Mouse (Mus musculus) activated CD4-positive, CD25-positive, alpha-beta regulatory T cell, adult 4 months (primary cell): Measurements from ENCODE around the gene Serpine1. TPM values are rescaled to one million over a fixed set of nuclear protein-coding genes. Genes with fewer than 3 reads are reported as not detected.

Experiments
- ATAC-seq: one replicate; pipeline ENCODE4 v1.8.0; 2017
- polyA plus RNA-seq, 2 experiments: library from polyadenylated mRNA; unstranded; fragments of 100-300 nt; shearing (Covaris generic); gene quantifications; one replicate each; pipeline ENCODE4 v1.2.1; 2017

Serpine1 gene
- polyA plus RNA-seq, 2 experiments from 2014 or later: not detected

DNA sequence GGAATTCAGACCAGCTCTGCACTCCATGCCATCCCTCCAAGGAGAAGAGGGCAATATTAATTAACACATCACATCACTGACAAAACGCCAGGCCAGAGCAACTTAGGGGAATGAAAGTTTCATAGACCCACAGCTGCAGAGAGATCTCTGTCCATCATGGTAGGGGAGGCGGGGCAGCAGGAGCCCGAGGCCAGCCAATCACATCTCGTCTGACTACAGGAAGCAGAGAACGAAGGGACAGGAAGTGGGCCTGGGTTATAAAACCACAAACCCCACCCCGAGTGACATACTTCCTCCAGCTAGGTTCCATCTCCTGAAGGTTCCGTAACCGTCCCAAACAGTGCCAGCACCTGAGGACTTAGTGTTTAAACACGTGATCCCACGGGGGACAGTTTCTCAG lies 23.1 kb upstream of the Serpine1 start:
- no peak for ATAC-seq

DNA sequence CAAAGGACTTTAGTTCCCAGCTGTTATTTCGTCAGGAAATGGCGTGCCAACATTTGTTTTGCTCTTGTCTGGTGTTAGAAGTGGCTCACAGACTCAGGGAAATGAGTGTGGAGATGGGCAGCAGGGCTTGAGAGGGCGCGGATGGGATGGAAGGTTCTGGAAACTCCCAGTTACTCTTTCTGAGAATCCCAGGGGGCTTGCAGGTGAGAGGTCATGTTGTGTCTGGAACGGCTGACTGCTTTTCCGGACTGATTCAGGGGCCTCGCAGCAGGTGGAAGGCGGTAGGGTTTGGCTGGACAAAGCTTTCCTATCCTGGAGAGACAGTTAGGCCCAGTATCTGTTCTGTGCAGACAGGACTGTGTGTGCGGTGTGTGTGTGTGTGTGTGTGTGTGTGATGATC lies 21.7 kb upstream of the Serpine1 start:
- no peak for ATAC-seq

DNA sequence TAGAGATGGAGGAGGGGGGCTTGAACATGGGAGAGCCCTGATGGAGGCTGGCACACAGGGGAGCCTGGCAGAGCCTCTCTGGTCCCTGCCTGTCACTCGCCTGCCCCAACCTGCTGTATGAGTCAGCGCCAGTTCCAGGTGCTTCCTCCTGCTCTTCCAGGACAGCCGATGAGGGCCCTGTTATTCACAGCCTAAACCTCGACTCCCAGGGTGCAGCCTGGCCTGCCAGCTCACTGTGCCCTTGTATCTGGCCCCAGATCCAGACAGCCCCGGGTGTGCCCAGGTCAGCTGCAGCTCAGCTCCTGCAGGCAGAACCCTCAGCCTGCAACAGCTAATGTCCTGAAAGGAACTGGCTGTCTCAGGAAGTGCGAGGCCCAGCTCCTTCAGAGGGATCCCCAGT lies 19.5 kb upstream of the Serpine1 start:
- no peak for ATAC-seq

DNA sequence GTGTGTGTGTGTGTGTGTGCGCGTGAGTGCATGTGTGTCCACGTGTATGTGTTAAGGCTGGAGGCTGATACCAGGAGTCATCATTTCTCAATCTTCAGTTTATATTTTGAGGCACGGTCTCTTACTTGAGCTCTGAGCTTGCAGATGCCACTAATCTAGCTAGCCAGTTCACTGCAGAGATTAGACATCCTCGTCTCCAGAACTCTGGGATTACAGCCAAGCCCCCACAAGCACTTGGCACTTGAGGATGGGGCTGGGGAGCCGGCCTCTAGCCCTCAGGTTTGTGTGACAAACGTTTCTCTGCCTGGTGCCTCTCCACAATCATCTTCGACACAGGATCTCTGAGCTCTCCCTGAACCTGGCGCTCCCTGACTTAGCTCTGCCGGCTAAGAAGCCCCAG lies 18.8 kb upstream of the Serpine1 start:
- no peak for ATAC-seq

DNA sequence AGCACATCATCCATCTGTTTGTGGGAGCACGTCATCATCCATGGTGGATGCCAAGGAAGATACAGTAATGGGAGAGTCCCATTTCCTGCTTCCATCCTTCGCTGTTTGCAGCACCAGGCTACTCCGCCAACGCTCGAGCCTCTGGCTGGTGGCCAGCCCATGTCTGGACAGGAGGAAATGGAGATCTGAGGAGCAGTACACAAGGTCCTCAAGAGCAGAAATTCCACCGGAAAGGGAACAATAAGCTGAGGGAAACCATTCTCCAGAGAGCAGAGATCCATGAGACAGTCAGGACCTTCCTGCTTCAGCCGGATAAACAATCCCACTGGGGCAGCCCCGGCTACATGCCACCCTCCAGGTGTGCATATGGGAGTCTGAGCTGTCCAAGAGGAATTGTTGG lies 15.3 kb upstream of the Serpine1 start:
- no peak for ATAC-seq

DNA sequence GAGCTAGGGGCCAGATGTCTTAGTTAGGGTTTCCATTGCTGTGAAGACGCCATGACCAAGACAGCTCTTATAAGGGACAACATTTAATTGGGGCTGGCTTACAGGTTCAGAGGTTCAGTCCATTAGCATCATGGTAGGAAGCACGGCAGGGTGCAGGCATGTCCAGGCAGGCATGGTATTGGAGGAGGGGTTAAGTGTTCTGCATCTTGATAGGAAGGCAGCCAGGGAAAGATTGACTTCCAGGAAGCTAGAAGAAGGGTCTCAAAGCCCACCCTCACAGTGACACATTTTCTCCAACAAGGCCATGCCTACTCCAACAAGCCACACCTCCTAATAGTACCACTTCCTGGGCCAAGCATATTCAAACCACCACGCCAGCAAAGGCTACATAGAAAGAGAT lies 13.7 kb upstream of the Serpine1 start:
- ATAC-seq: no peak

DNA sequence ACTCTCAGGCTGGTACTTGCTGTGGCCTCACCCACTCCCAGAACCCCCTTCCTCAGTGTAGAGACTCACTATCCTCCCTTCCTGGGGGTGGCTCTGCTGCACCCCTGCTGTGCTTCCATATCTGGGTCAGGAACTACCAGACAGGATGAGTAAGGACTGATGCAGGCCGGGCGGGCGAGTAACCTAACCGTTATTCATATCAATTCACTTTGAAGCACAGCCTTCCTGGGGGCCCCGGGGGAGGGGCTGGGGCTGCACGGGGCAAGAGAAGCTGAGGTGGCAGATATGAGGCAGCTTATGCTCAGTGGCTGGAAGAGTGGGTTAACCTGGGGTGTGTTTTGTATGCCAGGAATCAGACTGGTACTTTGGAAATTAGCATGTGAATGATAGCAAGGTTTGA lies 13.0 kb upstream of the Serpine1 start:
- no peak for ATAC-seq

DNA sequence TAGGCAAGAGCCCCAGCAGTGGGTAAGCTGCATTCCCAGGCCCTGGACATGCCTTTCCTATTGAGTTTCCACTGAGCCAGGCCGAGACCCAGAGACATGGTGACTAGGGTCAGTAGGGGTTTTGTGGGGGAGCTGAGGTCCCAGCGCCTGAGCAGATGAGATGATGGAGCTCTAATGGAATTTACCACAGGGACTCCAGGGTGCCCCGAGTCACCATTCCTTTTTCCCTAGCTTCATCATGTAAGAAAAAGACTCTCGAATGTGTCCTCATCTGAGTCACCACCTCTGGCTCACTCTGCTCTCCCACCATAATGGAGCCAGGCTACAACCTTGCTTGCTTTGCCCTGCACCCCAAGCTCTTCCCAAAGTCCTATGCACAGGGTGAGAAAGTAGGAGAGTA lies 11.0 kb upstream of the Serpine1 start:
- no peak for ATAC-seq

DNA sequence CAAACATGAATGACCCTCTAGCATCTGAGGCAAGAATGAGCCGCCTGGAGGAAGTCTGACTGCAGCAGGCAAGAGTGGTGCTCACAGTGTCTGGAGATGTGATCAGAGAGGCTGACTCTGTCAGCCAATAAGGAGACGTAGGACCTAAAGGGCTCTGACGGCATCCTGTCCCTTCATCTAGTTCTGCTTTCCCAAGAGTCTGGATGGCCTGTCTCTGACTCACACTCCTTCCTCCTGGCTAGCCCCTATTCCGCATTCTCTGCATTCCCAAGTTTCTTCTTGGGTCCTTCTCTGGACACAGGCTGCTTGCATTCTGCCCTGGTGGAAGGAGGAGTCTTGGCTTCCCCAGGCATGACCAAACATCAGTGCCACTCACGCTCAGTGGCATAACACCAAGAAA lies 7.8 kb upstream of the Serpine1 start:
- no peak for ATAC-seq

DNA sequence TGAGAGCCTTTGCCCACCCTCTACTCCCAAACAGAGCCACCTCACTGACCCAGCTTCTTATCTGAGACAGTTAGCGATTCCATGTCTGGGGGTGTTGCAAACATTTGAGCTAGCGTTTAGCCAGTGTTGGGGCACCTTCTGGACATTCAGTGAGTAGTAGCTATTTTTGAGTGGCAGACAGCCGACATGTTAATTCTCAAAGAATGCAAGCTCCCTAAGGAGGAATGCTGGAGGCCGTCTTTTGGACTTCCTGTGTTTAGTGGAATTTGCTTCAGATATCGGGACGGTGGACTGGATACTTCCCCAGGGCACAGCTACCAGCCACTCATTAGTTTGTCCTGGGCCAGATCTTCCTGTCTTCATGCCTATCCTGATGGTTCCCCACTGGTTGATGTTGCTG lies 6.5 kb upstream of the Serpine1 start:
- no peak for ATAC-seq

DNA sequence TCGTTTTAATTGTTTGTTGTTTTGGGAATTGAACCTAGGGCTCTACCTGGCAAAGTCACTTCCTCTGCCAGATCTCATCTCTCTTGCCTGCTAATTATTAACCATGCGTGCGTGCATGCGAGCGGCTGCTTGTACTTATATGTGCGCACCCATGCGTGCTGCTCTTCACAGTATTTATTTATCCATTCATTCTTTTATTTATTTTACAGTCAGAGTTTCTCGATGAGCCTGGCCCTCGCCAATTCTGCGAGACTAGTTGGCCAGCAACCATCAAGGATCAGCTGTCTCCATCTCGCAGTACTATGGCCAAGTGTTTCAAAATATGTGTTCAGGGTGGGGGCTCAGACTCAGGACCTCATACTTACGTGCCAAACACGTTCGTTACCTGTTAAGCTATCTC lies 6.0 kb upstream of the Serpine1 start:
- no peak for ATAC-seq

DNA sequence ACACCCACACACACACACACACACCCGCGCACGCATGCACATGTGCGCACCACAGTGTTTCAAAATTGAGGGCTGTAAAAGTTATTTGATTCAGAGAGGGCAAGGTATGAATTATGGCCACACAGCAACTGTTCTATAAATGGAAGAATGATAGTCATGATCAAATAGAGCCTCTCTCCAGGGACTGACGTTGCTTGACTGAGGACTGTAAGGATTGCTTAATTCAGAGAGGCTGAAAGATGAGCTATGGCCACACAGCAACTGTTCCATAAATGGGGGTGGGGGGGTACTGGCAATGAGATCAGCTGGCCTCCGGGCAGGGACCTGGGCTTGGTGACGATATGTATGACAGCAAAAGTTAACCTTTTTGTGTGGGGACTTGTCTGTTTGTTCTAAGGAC lies 5.1 kb upstream of the Serpine1 start:
- no peak for ATAC-seq

DNA sequence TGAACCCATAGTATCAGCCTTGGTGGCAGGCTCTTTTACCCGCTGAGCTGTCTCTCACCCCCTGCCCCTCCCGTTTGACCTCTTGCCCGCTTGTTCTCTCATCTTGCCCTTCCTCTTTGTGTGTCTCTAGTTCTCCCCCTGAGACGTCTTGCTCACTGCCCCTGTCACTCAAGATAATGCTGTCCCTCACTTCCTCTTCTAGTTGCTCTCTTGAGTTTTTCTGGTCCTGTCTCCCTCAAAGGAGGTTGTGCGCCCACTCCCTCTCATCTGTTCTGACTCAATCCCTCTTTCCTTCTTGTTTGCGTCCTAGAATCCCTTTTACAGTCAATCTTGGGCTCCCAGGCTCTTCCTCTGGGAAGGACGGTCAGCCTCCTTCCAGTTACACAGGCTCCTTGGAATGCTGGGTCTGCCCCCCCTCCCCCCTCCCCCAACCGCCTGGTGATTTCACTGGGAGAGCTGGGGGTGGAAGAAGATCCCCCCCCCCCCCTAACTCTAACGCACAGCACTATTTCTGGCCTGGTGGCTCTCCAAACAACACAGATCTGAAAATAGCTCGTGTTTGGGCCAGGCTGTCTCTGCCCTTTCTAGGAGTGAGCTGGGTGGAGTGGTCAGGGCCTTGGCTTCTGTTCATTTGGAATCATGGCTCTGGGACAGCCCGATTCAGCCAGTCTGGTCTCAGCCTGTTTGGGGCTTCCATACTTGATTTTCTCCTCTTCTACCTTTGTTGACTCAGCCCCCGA lies 4.3 kb upstream of the Serpine1 start:
- ATAC-seq: no peak

DNA sequence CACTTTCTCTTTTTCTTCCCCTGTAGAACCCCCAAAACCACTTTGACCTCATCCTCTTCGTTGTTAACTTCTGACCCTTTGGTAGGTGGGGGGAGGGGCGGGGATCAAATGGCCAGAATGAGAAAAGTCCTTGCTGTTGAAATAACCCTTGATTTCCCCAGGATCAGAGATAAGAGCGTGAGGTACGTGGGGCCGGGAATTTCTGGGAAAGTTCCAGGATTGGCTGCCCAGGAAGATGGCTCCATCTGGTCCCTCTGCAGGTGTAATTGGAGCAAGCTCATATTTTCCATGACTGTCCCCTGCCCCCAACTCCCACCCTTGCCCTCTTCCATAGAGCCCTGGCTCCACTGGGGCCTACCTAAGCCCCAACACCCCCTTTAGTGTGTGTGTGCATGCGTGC lies 3.7 kb upstream of the Serpine1 start:
- ATAC-seq: no peak

DNA sequence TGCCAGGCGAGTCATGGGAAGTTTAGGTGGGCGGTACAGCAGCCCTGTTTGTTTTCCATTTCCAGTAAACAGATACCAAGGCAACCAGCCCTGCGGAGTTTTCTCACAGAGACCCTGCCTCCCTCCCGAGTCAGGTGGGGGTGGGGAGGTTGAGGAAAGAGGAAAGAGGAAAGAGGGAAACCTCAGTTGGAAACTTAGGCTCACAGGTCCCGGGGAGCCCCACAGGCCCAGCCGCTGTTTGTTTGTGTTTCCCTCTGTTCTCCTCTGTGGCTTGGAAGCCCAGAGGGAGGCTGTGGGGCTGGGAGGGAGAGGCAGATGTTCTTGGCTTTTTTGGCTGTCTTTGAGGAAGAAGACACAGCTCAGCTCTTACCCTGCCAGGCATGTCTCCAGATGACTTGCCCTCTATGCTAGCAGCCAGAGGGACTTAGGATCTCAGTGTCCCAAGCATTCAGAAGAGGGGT lies 2.2 kb upstream of the Serpine1 start:
- no peak for ATAC-seq

DNA sequence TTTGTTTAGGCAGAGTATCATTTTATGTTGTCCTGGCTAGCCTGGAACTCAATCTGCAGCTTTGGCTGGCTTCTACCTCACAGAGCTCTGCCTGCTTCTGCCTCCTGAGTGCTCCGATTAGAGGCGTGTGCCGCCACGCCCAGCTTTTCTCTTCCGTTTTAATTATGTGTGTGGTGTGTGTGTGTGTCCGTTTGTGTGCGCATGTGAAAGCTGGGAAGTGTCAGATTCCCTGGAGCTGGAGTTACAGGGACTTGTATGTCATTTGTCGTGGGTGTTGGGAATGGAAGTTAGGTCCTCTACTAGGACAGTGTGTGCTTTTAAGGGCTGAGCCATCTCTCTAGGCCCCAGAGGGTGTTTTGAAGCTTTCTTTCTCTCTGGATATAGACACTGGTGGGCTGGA lies 1.1 kb upstream of the Serpine1 start:
- no peak for ATAC-seq

DNA sequence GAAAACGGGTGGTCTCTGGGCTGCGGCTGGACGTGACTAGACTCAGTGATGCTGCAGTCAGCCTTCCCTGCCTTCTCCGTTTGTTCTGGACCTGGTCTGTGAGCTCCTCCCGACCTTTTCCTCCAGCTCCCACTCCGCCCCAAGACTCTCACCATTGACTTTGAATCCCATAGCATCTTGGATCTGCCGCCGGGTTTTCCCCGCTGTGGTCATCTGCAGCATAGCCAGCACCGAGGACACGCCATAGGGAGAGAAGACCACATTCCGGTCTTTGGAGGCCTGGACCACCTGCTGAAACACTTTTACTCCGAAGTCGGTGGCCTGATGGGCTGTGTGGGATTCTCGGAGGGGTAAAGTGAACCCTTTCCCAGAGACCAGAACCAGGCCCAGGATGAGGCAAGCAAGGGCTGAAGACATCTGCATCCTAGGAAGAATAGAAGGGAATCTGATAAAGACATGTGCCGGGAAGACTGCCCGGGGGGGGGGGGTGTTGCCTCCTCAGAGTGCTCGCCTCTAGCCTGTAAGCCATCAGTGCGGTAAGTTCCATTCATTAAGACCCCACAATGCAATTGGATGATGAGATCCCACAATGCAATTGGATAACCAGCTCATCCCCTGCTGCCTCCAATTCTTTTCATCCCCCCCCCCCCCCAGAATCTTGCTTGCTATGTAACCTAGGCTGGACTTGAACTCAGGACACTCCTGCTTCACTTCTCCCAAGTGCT lies 1.0 kb downstream of the Serpine1 start:
- no peak for ATAC-seq

DNA sequence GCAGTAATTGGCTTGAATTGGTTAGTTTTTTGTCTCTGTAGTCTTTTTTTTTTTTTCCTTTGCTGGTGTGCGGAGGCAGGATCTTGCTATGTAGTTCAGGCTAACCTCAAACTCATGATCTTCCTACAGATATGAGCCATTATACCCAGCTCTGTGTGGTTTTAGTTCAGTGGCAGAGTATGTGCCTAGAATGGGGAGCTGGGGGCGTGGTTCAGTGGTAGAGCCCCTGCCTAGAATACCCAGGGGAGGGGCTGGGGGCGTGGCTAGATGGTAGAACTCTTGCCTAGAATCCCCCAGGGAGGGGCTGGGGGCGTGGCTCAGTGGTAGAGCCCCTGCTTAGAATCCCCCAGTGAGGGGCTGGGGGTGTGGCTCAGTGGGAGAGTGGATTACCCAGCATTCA lies 3.4 kb downstream of the Serpine1 start:
- ATAC-seq: no peak

DNA sequence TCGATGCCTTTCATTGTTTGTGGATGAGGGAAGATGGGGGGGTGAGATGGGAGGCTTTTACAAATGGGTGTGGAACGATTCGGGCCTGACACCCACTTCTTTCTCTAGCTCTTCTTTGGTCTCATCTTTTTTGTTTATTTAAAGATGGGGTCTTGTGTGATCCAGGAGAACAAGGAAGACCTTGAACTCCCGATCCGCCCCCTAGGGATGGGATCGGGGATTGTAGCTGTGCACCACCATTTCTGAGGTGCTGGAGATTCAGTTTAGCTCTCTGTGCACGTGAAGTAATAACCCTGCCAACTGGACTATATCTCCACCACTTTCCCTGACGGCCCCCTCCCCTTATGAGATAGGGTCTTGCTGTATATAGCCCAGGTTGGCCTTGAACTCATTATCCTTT lies 6.1 kb downstream of the Serpine1 start:
- no peak for ATAC-seq

DNA sequence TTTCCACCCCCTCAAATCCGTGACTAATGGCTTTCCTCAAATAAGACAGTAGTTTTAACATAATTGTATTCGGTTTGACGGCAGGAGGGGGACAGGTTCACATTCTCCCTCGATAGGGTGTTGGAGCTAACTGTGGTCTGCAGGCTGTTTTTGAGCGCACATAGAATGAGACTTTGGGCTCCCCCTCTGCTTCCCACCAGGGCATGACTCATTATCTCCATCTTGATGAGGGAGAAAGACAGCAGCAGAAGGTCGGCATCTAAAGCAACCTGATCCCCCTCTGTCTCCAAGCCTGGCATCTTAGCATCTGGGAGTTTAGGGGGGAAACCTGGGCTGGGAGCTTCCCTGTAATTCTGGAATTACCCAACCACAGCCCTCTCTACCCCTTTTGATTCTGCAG lies 6.6 kb downstream of the Serpine1 start:
- ATAC-seq: no peak

DNA sequence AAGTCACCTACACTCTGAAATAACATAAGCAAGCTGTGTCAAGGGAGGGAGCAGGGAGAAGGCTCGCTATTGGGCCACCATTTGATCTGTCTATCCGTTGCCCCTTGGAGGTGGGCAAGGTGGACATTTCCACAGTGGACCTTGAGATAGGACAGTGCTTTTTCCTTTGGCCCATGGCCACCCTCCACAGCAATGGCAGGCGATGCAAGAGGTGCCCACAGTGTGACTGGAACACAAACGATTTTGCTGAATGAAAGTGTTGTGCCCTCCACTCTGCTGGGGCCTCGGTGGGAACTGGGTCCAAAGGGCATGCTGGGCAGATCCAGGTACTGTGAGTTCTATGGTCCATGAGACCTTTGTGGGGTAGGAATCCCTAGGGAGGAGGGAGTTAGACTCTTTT lies 9.5 kb downstream of the Serpine1 start:
- no peak for ATAC-seq

DNA sequence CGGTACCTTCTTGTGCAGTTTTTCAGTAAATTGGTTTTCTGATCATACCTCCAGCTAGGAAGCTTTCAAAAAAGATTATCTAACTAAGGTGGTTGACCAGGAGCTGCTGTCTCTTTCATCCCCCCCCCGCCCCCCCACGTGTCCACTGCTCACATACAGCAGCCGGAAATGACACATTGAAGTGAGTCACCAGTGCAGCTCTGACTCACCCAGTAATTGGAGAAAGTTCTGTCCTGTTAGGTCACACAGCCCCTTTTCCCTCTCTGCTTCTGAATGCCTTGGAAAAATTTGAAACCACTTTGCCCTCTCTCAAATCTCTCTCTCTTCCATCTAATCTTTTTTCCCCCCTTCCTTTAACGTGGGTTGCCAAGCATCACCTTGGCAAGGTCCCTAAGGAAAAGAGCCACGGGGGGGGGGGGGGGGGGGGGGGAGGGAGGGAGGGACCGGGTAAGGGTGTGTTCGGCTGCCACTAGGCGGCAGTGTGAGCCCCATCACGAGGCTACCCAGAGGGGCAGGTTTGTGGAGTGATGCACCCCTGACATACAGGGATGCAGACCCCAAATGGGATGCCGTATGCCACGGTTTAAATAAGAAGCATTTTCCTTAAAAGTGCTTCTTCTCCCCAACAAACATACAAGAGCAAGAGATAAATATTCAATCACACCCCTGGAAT lies 10.1 kb downstream of the Serpine1 start:
- no peak for ATAC-seq

DNA sequence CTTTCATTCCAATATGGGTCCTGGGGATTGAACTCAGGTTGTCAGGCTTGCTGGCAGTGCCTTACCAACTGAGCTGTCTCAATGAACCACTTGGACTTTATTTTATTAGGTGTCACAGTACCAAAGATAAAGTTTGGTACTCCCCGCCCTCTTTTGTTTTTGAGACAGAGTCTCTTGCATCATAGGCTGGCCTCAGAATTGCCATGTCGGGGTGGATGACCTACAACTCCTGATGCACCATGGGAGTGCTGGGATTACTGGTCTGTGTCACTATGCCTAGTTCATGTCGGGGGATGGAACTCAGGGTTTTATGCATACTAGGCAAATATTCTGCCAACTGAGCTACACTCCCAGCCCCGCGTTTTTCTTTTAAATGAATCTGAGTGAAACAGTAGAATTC lies 17.2 kb downstream of the Serpine1 start:
- no peak for ATAC-seq

DNA sequence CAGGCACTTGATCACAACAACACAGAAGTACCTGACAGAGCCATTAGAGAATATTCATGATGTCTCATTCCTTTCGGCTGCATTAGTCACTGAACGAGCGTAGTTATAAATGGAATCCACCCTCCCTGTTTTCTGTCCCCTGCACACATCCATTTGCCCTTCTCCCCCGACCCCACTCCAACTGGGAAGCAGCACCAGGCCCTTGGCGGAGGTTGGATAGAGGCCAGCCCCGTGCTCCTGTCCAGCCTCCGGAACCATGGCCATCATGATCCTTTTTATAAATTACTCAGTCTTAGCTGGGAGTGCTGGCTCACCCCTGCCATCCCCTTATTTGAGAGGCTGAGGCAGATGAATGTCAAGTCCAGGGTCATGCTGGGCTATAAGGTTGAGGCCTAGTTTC lies 17.8 kb downstream of the Serpine1 start:
- no peak for ATAC-seq
